Mouse (Mus musculus): ENCODE results near the gene Gm10945. TPM values are rescaled to one million over a fixed set of nuclear protein-coding genes. Genes with fewer than 3 reads are reported as not detected.

Gene Gm10945
- not detected in 2 replicates for total RNA-seq (2015; ENCODE audit: low replicate concordance)
- not detected in 2 replicates for total RNA-seq (2017; ENCODE audit: low replicate concordance)

DNA sequence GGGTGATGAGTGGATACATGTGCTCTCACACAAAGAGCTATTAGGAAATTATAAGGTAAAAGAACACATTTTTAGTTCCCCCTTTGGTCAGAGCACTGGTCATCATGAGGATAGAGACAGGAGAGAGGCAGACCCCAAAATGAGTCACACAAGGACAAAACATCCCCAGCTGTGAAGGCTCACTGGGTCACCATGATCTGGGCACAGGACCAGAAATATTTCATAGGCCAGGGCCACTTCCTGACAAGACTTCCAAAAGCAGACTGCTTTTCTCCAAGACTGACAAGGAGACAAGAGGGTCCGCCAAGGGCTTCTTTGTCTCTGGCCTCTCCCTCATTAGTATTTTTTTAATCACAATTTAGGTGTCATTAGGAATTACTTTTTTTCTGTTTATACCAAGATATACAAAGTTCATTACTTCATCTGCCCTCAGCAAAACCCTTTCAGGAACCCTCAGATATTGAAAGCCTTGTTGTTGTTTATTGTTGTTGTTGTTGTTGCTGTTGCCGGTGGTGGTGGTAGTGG, at the start of gene Gm10945:
Gene Gm10945, minus strand, starts transcription at position 475 of the 525 bp plus-strand sequence.
- ATAC-seq (replicated peaks; ENCODE audit: low FRiP score, poor library complexity, severe bottlenecking), result no peak

DNA sequence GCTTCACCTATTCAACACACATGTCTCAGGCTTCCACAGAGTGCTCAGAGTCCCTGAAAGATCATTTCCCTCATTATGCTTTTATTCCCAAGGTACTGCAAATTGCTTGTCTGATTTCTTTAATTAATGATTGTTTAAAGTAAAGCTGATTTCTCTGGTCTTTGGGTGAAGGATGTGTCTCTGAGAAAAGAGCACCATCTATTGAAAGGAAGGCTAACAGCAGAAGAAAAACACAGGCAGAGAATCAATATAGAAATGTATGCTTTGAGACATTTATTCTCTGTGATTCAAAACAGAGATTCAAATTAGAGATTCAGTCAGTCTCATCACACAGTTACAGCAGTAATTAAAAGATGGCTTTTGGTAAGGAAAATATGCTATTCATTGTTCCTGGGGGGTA, 28.7 kb upstream of the Gm10945 start:
- ATAC-seq (replicated peaks; ENCODE audit: low FRiP score, poor library complexity, severe bottlenecking), result no peak

DNA sequence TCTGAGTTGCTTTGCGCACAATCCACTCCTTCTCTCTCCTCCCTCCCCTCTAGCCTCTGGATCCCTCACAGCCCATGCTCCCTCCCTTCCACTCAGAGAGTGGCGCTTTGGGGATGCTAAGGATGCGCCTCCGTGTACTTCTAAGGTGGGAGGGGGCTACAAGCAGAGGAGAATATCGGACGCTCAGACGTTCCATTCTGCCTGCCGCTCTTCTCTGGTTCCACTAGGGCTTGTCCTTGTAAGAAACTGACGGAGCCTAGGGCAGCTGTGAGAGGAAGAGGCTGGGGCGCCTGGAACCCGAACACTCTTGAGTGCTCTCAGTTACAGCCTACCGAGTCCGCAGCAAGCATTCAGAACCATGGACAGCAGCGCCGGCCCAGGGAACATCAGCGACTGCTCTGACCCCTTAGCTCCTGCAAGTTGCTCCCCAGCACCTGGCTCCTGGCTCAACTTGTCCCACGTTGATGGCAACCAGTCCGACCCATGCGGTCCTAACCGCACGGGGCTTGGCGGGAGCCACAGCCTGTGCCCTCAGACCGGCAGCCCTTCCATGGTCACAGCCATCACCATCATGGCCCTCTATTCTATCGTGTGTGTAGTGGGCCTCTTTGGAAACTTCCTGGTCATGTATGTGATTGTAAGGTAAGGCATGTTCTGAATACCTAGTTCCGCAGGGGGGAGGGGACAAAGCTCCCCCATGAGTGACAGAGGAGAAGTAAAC, 27.1 kb upstream of the Gm10945 start:
- ATAC-seq (replicated peaks; ENCODE audit: low FRiP score, poor library complexity, severe bottlenecking), result no peak

DNA sequence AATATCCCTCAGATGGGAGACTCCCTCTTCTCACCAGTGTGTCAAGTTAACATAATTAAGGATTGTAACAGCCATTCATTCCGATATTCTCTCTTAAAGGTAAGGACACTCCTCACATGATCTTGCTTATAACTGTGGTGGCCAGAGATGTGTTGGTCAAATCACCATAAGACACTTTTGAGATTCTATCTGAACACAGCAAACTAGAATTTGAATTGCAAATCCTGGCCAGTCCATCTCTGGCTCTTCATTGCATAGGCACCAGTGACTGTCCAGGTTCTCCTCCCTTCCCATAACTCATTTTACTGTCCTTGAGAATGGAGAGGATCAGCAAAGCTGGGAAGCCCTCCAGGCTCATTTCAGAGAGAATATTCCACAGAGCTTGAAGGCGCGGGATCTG, 3.4 kb downstream of the Gm10945 start, which contains the start of gene Oprm1:
Gene Oprm1, plus strand, starts transcription at position 301 of the 400 bp plus-strand sequence.
- ATAC-seq (replicated peaks; ENCODE audit: low FRiP score, poor library complexity, severe bottlenecking), result no peak

DNA sequence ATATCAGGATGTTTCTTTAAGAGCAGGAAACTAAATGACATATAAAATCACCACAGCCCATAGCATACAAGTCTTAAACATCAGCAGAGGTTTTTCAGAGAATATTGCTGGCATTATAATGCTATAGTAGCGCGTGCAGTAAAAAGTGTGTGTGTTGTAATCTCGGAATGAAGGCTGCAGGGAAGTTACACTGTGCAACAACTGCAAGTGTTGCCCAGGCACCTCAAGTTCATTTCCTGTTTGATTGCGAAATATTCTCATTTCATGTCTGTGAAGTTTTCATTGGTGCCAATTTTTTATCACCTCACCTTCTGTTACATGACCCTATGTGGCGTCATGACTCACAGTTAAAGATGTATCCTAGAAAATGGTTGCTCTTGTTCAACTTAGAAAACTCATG, 8.2 kb downstream of the Gm10945 start:
- ATAC-seq (replicated peaks; ENCODE audit: low FRiP score, poor library complexity, severe bottlenecking), result no peak

DNA sequence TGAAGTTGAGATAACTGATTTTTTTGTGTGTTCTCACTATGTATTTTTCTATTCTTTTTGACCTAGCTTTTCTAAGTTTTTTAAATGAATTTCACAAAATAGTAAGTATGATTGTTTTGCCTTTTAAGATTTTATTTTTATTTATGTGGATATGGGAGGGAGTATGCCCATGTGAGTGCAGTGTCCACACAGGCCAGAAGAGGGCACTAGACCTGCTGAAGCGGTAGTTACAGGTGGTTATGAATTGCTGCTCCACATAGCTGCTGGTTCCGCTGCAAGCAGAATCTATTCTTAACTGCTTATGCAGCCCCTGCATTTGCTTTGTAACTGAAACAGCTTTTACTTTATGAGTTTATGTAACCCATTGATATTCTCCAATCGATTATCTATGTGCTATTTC, 33.1 kb downstream of the Gm10945 start:
- ATAC-seq (replicated peaks; ENCODE audit: low FRiP score, poor library complexity, severe bottlenecking), result no peak

DNA sequence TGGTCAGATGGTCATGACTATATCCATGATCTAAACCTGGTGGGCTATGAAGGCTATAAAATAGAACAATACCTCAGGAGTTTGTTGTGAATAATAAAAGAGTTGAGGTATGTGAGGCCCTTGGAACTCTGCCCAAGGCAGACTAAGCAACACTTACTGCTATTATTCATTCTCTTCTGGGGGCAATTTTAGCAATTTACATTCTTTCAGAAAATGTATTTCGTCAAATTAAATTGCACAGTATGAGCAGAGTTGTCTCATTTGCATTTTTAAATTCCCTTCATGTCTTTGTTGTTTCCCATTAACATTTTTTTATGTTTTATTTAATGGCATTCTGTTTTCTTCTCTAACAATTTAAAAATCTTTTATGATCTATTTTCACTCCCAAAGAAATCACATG, 37.8 kb downstream of the Gm10945 start:
- no peak for ATAC-seq (replicated peaks; ENCODE audit: low FRiP score, poor library complexity, severe bottlenecking)

DNA sequence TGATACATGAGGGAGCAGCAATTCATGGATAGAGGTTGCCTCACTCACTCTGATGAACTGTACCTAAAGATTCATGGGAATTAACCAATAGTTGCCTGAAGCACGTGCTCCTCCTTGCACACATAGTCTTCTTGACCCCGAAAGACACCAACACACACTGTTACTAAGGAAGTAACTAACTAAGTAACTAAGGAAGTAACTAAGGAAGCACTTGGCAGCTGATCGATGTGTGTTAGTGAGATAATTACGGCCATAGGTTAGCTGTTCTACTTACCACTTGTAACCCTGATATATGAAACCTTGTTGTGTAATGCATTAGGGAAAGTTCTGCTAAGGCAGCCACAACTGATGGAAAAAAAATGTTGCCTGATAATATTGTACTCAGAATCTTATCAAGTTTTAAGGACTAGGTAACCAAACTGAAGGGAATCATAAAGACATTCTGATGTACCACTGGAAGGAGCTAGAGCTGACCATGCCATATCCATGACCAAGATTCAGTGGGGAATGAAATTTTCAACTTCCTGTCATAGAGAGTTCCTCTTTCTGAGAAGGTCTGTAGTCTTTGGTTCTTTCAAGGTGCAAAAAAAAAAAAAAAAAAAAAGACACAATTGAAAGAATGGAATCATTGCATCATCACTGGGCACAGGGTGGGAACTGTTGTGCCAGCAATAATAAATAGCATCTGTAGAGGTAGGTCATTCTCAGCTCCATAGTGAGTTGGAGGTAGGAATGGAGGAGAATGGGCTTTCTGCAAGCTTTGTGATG, 44.2 kb downstream of the Gm10945 start:
- no peak for ATAC-seq (replicated peaks; ENCODE audit: low FRiP score, poor library complexity, severe bottlenecking)

DNA sequence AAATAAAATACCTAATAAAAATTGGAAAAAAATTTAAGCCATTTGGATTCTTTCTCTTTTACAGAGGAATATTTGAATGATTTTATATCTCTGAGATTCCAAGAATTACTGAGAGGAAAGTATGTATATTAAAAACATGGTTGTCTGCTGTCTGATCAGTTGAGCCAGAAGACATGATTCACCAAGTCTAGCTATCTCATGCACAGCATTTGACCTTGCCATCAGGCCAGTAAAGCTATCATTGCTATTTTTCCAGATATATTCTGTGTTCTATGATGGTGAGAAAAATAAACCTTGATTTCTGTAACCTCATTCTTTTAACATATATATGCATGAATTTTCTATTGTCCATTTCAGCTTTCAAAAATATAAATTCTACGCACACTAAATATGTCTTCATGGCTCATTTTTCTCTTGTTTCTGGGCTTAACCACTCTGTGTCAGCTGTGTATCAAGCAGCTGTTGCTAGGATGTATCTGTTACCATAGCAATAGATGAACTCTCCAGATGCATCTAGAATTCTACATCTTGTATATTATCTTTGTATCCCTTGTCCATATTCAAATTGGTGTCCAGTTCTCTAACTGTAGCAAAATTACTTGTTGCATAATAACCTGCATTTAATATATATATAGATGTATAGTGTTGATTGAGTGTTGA, 56.2 kb downstream of the Gm10945 start:
- ATAC-seq (replicated peaks; ENCODE audit: low FRiP score, poor library complexity, severe bottlenecking), result no peak

DNA sequence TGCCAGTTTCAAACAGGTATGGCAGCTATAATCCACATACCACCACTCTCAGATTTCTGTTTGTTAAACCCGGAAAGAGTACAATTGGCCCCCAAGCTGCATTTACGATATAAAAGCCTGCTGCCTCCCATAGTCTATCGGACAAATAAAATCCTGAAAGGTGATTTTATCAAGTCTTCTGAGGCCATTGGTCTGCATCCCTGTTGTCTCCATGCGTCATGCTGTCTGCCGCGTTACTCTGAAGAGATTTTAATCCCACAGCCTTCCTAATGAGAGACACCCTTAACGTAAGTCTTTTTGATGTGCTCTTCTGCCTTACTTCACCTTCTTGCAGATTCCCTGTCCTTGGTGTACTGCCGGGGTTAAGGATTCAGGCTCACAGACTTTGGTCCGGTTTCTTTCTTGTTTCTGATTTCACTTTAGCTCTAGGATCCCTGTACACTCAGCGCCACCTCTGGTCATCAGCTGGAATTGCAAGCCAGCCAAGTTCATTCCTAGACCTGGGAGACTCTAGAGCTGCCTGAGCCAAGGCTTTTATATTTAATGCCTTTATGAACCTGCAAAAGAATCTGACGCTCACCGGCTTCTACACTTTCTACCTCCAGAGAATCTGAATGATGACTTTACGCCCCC, 67.2 kb downstream of the Gm10945 start:
- no peak for ATAC-seq (replicated peaks; ENCODE audit: low FRiP score, poor library complexity, severe bottlenecking)

Other genes starting within 250 kb of the Gm10945 start
- gene Oprm1, start 3.3 kb downstream of the Gm10945 start, total RNA-seq (2015; ENCODE audit: low replicate concordance), result not detected in 2 replicates
- not detected in 2 replicates for gene Oprm1, start 3.3 kb downstream of the Gm10945 start, total RNA-seq (2017; ENCODE audit: low replicate concordance)